Mouse (Mus musculus) layer of hippocampus, postnatal 10 days (tissue): ENCODE results near the gene Adsl. TPM values are rescaled to one million over a fixed set of nuclear protein-coding genes. Genes with fewer than 3 reads are reported as not detected.

Experiments used
- DNase-seq, 2 experiments: peaks; one replicate each; pipeline ENCODE4 v3.0.0; 2021; ENCODE audit warnings: low spot score in 2 of 2
- total RNA-seq, 2 experiments: library from RNA; stranded (reverse); gene quantifications; 2 replicates each; pipeline ENCODE4 v1.2.3; 2021

The Adsl gene
- total RNA-seq, 2 experiments from 2014 or later: 32.4 to 41.4 TPM

GRCm38 (mm10) chr15:80939401-80939800 is 8.9 kb upstream of the Adsl start:
- no peak for DNase-seq

- DNase-seq: no peak
Observed at GRCm38 (mm10) chr15:80941468-80942040, 6.7 kb upstream of the Adsl start.

GRCm38 (mm10) chr15:80945851-80946250 is 2.4 kb upstream of the Adsl start:
- peak; percentile 20 to 45 for DNase-seq

- DNase-seq: no peak
Observed at GRCm38 (mm10) chr15:80949431-80949830, 1.1 kb downstream of the Adsl start.

- no peak for DNase-seq
Observed at GRCm38 (mm10) chr15:80950055-80950454, 1.8 kb downstream of the Adsl start.

- DNase-seq: no peak
Observed at GRCm38 (mm10) chr15:80953971-80954370, 5.7 kb downstream of the Adsl start.

GRCm38 (mm10) chr15:80954861-80955260 is 6.6 kb downstream of the Adsl start:
- no peak for DNase-seq

GRCm38 (mm10) chr15:80955836-80956438 is 7.6 kb downstream of the Adsl start:
- DNase-seq: no peak

- DNase-seq: no peak
Observed at GRCm38 (mm10) chr15:80969371-80969770, 21.1 kb downstream of the Adsl start.

- no peak for DNase-seq
Observed at GRCm38 (mm10) chr15:80974311-80974710, 26.0 kb downstream of the Adsl start.

GRCm38 (mm10) chr15:80975666-80976065 is 27.4 kb downstream of the Adsl start:
- DNase-seq: no peak

GRCm38 (mm10) chr15:80977620-80978334 is 29.5 kb downstream of the Adsl start, which contains the start of gene Sgsm3:
Gene Sgsm3 (plus strand): TSS chr15:80977765.
- DNase-seq: peak; percentile 82 to 90

- no peak for DNase-seq
Observed at GRCm38 (mm10) chr15:80979611-80980010, 31.3 kb downstream of the Adsl start.

GRCm38 (mm10) chr15:80981176-80981575 is 32.9 kb downstream of the Adsl start:
- no peak for DNase-seq

- no peak for DNase-seq
Observed at GRCm38 (mm10) chr15:80983264-80983663, 35.0 kb downstream of the Adsl start.

GRCm38 (mm10) chr15:80988331-80988730 is 40.0 kb downstream of the Adsl start:
- DNase-seq: no peak

- no peak for DNase-seq
Observed at GRCm38 (mm10) chr15:80989712-80990111, 41.4 kb downstream of the Adsl start.

GRCm38 (mm10) chr15:80994959-80995358 is 46.7 kb downstream of the Adsl start:
- no peak for DNase-seq

- DNase-seq: no peak
Observed at GRCm38 (mm10) chr15:80996090-80996835, 48.0 kb downstream of the Adsl start.

- no peak for DNase-seq
Observed at GRCm38 (mm10) chr15:80997077-80997476, 48.8 kb downstream of the Adsl start.

GRCm38 (mm10) chr15:81000419-81001138 is 52.3 kb downstream of the Adsl start:
- no peak for DNase-seq
